Mouse (Mus musculus) thymus, postnatal 25 days (tissue): Measurements from ENCODE around the gene Gpr137b.
"Not testable (repeated sequence)": the region's sequence is repeated elsewhere in the genome, so short reads cannot be mapped to it uniquely, and the experiment has no call there.

Experiments
- DNase-seq: peaks from one replicate; pipeline ENCODE4 v3.0.0; 2022

Gene Gpr137b

DNA sequence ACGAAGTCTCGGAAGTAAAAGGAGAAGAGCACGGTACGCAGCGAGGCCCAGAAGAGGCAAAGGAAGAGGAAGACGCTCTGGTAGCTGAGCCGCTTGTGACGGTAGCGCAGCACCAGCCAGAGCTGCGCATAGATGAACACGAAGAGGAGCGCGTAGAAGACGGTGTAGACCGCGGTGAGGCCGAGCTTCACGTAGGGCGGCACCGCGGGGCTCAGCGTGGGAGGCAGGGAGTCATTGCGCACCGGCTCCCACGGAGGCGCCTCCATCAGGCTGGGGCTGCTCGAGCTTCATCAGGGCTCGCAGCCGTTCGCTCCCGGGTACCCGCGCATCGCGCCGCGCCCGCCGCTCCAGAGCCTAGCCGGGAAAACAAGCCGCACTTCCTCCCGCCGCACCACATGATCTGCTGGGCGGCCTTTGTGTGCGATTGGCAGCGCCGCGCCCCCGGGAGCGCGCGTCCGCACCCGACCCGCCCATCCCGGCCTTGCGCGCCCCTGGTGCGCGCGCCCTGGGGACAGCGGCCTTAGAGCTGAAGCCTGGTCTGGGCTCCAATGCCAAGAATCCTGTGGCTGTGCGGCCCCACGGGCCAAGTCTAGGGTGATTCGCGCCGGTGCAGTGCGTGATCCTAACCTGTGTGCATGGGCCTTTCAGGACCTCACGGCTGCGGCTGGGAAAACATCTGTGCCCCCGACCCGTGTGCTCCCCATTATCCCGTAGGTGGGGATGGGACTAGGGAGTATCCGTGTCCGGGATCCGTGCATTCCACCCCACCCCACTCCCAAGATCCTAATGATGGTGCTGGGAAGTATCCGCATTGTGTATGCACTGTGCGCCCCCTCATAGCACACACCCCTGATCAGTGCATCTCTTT is at the start of gene Gpr137b:
Gene Gpr137b, minus strand, starts transcription at position 787 of the 868 bp plus-strand sequence.
- DNase-seq = peak; percentile 34

GRCm38 (mm10) chr13:13438112-13438953 is 44.5 kb upstream of the Gpr137b start:
- not testable (repeated sequence) for DNase-seq

DNA sequence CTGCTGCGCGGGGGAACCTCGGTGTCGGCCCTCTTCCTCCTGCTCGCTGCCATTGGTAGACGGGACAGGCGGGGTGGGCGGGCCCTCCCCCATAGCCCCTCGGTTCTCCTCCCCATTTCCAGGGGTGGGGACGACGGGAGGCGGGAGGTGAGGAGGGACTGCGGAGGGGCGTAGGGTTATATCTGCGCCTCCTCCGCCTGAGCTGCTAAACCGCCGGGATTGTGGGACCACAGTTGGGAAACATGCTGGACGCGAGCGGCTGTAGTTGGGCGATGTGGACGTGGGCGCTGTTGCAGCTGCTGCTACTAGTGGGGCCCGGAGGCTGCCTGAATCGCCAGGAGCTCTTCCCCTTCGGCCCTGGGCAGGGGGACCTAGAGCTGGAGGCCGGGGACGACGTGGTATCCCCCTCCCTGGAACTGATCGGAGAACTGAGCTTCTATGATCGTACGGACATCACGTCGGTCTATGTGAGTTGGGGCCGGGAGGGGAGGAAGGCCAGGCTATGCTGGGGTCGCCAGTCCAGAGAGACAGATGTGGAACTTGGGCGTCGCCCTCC is 43.7 kb upstream of the Gpr137b start, which contains the start of gene Nid1:
Gene Nid1, plus strand, starts transcription at position 92 of the 556 bp plus-strand sequence.
- not testable (repeated sequence) for DNase-seq

GRCm38 (mm10) chr13:13436161-13436560 is 42.3 kb upstream of the Gpr137b start:
- not testable (repeated sequence) for DNase-seq

DNA sequence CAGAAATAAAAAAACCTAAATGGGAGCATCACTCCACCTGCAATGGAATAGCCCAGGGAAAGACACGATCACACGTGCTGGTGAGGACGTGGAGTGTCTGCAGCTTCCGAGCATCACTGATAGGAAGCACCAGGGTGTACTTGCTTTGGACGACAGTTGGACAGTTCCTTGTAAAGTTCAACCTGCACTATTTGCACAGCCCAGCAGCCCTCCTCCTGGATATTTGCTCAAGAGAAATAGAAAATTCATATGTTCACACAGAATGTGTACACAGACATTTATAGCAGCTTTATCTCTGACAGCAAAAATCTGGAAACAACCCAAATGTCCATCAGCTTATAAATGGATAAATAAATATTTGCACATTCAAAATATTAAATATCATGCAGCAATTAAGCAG is 29.5 kb upstream of the Gpr137b start:
- DNase-seq = not testable (repeated sequence)

GRCm38 (mm10) chr13:13418859-13419258 is 25.0 kb upstream of the Gpr137b start:
- DNase-seq = not testable (repeated sequence)

GRCm38 (mm10) chr13:13416007-13416337 is 22.2 kb upstream of the Gpr137b start:
- DNase-seq = not testable (repeated sequence)

DNA sequence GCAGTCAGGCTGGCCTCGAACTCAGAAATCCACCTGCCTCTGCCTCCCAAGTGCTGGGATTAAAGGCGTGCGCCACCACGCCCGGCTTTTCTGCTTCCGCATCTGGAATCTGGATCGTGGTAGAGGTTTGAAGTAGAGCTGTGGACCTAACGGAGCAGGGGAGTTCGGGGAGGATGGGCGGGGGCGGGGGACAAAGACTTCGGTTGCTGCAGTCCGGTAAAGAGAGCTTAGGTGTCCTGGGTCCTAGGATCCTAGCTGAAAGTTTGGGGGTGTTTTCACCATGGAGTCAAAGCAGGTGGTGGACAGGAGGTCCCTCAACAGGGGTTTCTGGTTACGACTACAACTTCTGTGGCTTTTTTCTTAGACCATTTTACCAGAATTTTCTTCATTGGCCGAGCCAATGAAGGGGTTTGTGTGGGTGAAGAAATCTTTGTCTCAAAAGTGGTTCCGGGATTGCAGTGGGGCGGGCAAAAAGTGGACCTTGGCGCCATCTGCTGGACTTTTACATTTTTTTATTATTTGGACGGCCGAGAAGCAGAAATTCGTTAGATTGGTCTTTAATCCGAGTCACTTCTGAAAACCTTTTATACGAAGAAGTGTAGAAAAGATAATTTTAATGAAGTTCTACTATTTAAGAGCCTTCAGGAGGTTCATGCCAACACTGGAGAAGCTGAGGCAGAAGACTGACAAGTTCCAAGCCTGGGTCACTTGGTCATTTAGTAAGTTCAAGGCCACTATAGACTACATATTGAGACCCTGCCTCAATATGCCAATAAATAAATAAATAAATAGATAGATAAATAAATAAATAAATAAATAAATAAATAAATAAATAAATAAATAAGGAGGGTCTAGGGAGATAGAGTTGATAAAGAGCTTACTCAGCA is 21.5 kb upstream of the Gpr137b start:
- DNase-seq = peak; percentile 18

- DNase-seq = no peak
Measured at GRCm38 (mm10) chr13:13414206-13414605, 20.4 kb upstream of the Gpr137b start.

DNA sequence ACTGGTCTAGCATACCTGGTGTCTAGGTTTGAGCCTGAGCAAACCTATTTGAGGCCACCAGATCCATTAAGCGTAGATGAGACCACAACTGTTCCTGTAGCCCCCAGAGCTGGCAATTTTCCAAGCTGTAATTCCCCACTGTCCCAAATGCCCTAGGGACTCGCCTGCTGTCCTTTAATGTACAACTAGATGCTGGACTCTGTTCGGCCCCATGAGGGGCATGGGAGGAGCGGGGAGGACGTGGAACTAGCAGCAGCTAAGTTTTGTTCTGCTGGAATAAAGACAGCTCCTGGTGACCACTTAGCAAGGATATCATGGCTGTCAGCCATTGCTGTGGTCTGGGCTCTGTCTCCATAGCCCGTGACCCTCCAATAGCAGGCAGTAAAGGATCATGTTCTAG is 11.7 kb upstream of the Gpr137b start:
- not testable (repeated sequence) for DNase-seq

GRCm38 (mm10) chr13:13404517-13405155 is 10.8 kb upstream of the Gpr137b start:
- DNase-seq = not testable (repeated sequence)

DNA sequence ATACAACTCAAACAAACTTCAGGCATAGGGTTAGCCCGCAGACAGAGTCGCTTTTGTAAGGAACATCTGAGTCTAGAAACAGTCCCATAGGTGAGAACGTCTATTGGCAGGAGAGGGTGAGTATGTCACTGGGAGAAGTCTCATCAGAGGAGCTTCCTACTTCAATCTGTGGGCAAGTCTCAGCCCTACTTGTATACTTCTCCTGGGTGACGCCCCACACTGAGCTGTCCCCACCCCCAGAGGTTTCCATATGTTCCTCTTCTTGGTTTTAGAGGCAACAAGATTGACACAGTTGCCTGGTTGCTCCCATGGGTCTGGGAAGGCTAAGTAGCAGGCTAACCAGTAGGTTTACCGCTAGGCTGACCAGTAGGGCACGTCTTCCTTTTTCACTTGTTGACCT is 10.0 kb upstream of the Gpr137b start:
- not testable (repeated sequence) for DNase-seq

DNA sequence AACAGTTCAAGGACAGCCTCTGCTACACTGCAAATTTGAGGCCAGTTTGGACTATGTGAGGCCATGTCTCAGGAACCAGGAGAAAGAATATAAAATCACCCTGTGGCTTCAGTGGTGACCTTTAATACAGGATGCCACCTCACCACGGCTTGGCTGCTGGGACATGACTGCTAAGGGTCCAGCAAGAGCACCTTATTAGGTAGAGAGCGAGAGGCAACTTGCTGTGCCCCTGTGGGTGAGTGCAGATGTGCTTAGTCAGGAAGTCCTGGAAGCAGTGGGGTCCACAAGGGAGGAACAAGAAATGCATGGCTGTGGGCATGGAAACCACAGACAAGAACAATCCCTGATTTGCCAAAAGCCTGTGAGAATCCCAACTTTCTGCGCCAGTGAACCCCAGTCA is 9.6 kb upstream of the Gpr137b start:
- DNase-seq = not testable (repeated sequence)

DNA sequence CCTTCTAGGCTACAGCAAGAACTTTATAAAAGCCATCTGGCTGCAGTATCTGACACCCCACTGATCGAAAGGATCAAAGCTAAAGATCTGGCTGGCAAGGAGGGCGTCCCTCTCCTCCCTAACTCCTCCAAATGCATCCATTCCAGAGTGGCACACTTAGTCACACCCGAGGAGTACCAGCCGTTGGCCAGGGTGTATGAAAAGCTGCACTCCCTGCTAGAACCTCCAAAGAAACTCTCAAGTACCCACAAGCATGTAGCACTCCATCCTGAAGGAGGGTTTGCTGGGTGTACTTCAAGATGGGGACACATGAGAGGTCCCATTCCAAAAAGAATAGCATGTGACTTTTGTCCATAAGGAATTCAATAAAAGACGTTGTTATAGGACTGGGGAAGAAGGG is 9.0 kb upstream of the Gpr137b start:
- DNase-seq = not testable (repeated sequence)

- DNase-seq = not testable (repeated sequence)
Measured at GRCm38 (mm10) chr13:13400851-13401250, 7.0 kb upstream of the Gpr137b start.

GRCm38 (mm10) chr13:13394096-13394395 is 232 bp upstream of the Gpr137b start:
- not testable (repeated sequence) for DNase-seq

GRCm38 (mm10) chr13:13378168-13378859 is 15.5 kb downstream of the Gpr137b start:
- DNase-seq = not testable (repeated sequence)

GRCm38 (mm10) chr13:13377180-13377579 is 16.6 kb downstream of the Gpr137b start:
- no peak for DNase-seq

- DNase-seq = not testable (repeated sequence)
Measured at GRCm38 (mm10) chr13:13373965-13374364, 19.8 kb downstream of the Gpr137b start.

DNA sequence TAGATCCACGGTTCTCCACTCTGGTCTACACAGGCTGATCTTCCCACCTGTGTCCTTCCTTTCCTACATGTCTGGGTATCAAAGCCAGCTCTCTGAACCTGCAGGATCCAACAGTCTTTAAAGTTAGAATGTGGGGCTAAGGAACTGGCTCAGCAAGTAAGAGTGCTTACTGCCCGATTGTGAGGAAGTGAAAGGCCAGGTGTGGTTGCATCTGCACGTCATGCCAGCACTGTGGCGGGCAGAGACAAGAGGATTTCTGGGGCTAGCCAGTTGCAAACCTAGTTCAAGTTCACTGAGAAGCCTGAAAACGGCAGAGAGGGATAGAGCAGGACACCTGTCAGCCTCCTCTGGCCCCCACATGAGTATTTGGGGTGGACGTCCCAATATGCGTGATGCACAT is 22.4 kb downstream of the Gpr137b start:
- not testable (repeated sequence) for DNase-seq

DNA sequence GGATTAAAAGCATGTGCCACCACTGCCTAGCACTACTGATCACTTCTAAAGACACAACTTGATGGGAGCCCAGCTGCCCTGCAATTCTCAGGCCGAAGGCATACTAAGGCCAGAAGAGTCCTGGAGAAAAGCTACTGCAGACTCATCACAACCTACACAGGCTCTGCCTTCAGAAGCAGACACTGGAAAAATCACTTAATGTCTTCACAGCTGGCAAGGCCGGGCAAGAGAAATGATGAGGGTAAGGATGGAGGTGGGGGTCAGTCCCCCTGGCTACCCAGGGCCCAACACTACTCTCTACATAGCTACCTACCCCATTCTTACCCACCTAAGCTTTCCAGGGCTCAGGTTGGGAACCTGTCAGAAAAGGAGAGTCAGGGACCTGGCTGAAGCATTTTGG is 27.4 kb downstream of the Gpr137b start:
- not testable (repeated sequence) for DNase-seq
